Mouse (Mus musculus): ENCODE results near the gene Gm11595.

GRCm38 (mm10) chr11:99778401-99778800 is 5.7 kb upstream of the Gm11595 start:
- TF ChIP-seq CTCF (IDR thresholded peaks at IDR 0.05; ENCODE audit: extremely low read depth, insufficient read depth, low read length) (no peak), POLR2A (IDR thresholded peaks at IDR 0.05; ENCODE audit: extremely low read depth, insufficient read depth, low read length) (no peak)

Measured in cortical plate, adult 2 months (tissue).